Mouse (Mus musculus) megakaryocyte progenitor cell, adult 5-6 weeks (primary cell): ENCODE data around the gene Sox13. TPM values are rescaled to one million over a fixed set of nuclear protein-coding genes. Genes with fewer than 3 reads are reported as not detected.

ENCODE experiments used
- ATAC-seq: replicated peaks from 2 replicates; pipeline ENCODE4 v1.8.0; 2016; ENCODE audit warnings: mild to moderate bottlenecking, moderate TSS enrichment, inconsistent platforms; ENCODE audit not compliant: poor library complexity
- total RNA-seq, 2 experiments: library from RNA; stranded (forward) in 1 of 2; stranded (reverse) in 1 of 2; fragments of 157-497, 149-512 nt in 1 of 2; fragments of 200-1000 nt in 1 of 2; gene quantifications; 2 replicates each; pipeline versions ENCODE4 v1.2.3 to v1.2.4; 2015 to 2017

Gene Sox13
- total RNA-seq, 2 experiments from 2014 or later = 2.2 to 3.8 TPM

DNA sequence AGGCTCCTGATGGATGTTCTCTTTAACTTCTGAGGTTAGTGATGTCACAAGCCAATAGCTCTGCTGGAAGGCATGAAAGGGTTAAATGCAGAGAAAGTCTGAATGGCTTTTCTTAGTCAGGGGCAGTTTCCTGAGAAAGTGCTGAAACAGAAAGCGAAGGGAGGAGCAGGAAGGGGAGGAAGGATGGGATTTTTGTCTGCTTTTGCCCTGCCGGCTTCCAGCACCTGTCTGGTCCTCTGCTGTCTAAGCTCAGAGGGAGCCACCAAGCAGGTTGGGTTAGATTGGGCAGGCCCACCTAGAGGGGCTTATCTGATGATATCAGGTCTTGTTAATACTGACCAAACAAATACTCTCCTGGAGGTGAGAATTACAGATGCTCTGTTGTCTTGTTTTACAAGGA lies 8.4 kb upstream of the Sox13 start:
- no peak for ATAC-seq

DNA sequence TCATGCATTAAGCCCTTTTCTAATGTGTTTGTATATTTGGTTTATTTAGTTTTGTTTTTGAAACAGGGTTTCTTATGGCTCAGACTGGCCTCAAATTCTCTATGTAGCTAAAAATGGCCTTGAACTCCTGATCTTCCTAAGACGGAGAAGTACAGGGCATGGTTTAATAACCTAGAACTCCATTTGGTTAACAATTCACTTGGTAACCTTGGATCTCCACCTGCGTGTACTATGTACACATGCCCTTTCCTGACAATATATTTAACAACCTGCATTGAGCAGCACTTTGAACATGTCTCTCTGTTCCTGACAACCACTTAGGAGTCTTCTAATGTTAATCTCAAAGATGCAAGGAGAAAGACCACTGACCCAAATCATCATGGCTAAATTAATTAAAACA lies 7.0 kb upstream of the Sox13 start:
- no peak for ATAC-seq

DNA sequence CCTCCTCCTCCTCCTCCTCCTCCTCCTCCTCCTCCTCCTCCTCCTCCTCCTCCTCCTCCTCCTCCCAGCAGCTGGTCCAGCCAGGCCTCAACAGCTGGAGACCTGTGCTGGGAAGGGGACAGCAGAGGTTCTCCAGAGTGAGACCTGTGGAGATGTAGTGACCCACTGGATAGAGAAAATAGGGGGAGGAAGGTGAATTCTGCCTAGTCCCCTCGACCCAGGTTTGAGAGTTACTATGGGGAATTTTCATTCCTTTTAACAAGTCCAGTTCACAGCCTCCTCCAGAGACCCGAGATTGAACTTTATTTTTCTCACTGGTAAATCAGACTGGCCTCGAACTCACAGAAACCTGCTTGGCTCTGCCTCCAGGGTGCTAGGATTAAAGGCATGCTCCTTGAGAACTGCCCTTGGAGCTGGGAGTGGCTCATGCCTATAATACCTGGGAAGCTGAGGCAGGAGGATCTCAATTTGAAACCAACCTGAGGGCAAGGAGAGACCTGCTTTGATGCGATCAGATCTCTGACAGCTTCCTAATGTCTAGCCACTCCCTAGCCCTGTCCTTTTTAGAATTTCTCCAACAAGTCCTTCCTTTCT lies 467 bp upstream of the Sox13 start:
- no peak for ATAC-seq

DNA sequence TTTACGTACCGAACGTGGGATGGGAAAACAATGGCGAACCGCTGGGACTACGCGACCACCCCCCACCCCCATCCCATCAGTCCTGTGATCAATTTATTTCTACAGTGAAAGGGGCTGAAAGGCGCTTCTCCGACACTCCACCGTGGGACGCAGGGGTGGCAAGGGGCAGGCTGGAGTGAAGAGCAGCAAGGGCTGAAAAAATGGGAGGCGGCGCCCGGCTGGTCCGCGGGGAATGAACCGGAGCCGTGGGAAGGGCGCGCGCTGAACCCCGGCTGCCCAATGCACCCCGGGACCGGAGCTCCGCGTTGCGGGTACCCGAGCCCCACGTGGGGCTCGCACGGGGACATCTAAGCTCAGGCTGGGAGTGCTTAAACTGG lies 1.0 kb downstream of the Sox13 start:
- no peak for ATAC-seq

DNA sequence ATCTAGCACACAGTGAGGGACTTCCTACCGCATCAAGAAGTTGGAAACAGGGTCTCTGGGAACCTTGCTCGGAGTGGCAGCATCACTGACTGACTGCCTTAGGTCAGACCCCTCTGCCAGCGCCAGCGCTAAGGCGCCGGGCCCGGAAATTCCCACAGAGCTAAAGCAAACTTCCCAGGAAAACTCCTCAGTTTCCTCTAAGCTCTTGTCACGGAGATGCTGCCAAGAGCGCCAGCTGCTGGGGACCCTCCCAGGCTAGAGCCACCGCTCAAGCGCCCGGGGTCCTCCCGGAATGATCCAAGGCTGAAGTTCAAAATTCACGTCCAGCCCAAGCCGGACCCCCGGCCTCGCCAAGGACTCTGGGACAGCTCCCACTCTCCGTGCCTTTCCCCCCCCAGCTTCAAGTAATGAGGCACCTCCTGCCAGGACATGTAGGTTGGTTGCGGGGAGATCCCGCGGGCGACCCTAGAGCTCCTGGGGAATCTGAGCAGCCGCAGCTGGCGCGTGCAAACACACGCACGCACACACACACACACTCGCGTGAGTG lies 1.5 kb downstream of the Sox13 start:
- ATAC-seq = no peak

DNA sequence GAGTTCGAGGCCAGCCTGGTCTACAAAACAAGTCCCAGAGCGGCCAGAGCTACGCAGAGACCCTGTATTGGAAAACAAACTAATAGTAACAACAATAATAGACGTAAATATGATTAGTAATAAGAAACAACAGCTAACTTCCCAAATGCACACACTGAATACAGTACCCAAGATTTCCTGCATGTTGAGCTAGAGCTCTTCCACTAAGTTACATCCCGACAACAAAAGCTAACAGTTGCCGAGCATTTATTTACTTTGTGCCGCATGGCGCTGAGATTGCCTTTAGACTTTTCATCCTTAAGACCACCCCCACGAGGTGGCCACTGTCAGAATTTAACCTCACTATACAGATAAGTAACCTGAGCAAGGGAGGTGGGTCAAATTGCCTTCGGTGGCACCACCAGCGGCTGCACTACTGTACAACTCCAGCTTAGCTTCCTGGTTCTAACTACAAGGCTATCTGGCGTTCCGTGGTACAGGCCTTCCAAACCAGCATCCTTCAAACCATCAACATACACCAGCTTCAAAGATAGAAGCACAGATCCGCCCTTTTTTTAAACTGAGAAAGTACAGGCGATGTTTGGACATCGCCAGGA lies 2.1 kb downstream of the Sox13 start:
- no peak for ATAC-seq

DNA sequence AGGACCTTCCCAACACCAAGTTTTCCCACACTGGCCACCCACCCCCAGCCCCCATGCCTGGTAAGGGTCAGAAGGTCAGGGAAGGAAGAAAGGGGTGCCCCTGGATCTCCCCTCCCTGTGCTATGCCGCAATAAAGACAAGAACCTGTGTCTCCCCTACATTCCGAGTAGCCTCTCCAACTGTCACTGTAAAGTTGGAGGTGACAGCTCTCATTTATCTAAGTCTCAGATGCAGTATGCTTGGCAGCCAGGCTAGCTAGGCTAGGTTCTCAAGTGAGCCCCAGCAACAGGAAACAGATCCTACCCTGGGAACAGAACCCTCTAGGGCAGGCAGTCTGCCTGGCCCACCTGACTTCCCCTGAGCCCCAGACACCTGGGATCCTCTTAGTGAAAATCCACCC lies 3.1 kb downstream of the Sox13 start:
- no peak for ATAC-seq

DNA sequence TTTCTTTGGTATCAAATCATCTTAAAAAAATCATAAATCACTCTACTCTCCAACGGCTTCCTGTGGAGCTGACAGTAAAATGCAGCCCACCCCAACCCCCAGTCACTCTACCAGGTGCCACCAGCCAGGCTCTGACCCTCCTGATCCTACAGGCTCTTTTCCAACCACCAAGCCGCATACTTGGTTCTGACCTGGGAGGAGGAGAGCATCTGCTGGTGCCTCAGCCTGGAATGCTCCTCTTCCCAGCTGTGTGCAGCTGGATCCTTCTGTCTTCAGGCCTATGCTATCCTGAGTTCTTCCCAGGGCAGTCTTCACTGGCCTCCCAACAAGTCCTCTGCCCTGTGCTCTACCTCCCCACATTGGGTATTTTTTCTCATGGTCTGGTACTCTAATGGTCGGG lies 3.7 kb downstream of the Sox13 start:
- no peak for ATAC-seq

DNA sequence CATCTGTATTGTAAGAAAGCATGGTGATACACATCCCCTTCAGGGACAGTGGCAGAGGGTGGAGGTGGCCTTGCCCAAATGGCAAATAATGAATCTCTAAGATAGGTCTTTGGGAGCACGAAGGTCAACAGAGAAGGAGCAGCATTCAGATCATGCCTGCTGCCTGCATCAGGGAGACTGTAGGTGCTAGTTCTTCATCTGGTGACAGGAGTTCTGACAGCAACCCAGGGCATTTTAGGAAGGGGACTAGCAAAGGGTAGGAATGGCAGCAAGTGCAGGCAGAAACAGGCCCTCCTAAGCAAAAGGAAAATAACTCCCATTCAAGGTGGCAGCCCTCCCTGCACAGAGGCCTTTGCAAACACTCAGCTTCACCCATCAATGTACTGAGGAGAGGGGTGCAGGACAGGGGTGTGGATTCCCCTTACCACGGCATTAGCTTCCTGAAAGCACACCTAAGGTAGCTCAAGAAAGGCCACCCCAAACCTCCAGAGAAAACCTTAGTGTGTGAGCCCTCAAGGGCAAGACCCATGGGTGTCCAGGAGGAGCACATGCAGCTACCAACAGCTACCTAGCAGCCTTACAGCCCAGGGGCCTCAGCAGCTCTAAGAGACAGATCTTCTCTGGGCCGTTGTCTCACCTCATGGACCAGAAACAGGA lies 4.9 kb downstream of the Sox13 start:
- ATAC-seq = no peak

DNA sequence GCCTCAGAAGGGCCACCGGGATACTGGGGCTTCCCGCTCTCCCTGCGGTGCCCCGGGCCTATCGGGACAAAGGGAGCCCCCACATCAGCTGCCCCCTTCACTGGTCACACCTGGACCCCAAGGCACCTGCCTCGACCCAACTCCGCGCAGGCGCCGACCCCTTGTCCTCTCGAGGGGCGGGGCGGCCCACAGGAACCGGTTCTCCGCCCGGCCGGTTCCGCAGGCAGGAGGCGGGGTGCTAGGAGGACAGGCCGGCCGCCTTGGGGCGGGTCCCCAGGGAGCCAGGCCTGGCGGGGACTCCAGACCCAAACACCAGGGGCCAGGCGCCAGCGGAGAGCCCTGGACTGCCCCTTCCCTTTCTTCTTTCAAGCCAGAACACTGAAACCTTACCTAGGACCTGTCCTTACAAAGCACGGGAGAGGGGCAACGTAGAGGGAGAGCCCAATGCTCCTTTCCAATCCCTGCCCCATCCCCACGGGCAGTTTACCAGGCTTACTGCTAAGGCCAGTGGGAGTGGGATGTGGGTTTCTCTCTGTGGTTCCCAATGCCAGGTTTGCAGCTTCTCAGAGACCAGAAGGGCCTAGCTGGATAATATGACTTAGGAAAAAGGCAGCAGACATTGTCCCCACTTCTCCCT lies 5.9 kb downstream of the Sox13 start:
- ATAC-seq = peak; percentile 80

DNA sequence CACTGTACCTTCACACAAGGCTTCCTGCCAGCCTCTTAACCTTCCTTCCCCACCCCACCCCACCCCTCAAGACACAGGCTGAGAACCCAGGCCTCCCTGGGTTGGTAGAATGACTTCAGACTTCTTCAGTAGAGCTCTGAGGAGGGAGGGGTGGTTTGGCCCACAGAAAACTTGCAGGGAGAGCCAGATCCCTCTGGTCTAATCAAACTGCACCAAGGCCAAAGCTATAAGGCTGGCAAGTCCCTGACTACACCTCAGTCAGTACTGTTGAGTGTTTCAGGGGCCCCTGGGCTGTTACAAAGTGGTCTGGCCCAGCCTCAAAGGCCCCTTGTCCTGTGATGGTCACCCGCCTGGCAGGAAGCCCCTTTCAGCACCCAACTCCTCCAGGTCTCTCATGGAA lies 6.6 kb downstream of the Sox13 start:
- no peak for ATAC-seq

DNA sequence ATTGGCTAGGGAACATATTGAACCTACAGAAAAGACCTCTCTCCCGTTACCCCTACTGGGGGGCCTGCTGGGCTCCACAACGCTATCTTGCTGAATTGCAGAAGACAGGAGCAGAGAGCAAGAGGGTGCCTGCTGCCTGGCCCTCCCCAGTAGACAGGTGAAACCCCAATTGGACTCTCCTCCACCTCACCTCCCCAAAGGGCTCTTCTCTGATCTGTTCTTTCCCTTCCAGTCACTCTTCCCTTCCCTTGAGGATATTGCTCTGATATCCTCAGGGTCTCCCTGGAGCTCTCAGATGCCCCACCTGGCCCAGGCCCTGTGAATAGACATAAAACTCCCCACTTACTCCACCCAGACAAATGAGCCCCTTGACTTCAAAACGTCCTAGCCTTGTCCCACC lies 7.1 kb downstream of the Sox13 start:
- ATAC-seq = no peak

DNA sequence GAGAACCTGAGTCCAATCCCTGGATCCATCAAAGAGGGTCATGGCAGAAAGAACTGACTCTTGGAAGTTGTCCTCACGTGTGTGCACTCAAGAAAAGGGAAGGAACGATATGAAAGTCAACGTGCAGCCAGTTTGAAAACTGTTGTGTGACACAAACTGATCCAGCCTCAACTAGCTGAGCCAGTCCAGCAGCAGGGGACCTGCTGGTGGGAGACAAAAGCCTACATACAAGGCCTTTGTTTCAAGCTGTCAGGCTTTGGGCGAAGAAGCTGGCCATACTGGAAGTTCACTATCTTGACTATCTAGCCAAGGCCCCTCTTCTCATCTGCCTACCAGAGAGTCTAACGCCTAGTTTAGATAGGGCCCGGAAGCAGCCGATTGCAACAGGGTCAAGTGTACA lies 7.7 kb downstream of the Sox13 start:
- ATAC-seq = no peak

DNA sequence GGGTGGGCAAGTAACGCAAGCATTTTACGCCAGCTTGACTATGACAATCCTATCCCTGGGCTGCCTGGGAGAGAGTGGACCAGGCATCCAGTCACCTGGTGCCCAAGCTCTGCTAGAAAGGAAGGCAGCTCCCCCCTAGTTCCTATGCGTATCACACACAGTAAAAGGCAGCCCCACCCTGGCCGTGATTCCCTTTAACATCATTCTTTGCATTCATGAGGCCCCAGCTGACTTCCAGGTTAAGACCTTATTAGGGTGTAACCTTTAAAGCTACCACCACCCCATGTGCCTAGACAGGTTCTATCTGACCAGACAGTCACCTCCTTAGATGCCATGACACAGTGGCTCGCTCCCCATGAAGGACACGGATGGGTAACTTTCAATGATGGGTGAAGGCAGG lies 8.7 kb downstream of the Sox13 start:
- ATAC-seq = no peak

DNA sequence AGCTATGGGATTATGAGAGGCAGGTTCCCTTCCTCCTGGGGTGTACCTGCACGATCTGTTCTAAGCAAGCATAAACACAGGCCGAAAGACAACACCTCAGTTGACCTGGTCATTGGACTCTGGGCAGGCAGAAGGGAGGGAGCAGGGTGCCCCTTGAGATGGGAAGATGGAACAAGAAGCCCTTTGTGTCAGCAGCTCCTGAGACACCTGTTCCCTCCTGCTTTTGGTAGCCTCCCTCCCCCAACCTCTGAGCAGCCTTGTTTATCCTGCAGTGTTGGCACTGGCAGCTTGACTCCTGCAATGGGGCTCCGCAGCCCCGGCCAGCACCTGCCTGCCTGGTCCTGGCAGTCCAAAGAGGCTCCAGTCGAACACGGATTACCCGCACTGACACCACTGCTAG lies 9.1 kb downstream of the Sox13 start:
- ATAC-seq = no peak

DNA sequence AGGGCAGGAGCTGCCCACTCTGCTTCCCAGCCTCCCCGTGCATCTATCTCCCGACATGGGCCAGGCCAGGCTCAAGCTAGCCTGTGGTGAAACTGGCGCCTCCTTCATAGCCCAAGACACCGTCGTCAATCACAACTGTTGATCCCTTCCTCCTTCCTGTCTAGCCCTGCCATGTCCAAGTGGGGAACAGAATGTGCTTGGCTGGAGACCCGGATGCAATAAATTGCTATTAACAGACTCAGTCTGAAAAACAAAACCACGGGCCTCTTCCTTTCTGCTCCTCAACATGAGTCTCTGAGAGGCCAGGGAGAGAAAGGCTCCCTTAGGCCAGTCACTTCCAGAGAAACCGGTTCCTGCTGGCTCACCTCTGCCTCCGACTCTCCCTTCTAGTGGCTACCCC lies 11.2 kb downstream of the Sox13 start:
- no peak for ATAC-seq

DNA sequence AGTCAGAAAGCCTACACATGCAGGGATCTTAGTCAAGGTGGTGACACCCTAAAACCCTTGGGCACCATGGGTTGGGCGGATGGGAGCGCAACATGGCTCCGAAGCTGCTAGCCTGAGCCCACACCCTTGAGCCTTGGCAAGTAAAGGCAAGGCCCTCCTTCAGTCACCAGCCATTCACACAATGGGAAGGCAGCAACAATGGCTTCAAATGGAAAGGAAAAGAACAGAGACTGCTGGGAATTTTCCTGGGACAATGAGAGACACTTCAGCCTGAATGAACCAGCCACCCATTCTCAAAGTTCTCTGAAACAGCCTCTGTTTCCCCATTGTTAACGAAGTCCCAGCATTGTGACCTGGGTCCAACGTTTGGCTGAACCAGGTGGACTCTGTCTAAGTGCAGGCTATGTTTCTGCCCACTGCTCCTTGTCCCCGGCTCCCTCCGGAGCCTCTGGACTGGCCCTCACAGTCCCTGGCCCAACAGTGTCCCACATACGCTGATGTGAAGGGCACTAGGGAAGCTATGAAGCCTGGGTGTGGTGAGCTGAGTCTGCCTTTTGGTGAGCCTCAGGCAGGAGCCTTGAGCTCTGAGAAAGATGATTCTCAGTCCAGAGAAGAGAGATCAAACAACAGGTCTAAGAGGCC lies 12.6 kb downstream of the Sox13 start:
- ATAC-seq = no peak

DNA sequence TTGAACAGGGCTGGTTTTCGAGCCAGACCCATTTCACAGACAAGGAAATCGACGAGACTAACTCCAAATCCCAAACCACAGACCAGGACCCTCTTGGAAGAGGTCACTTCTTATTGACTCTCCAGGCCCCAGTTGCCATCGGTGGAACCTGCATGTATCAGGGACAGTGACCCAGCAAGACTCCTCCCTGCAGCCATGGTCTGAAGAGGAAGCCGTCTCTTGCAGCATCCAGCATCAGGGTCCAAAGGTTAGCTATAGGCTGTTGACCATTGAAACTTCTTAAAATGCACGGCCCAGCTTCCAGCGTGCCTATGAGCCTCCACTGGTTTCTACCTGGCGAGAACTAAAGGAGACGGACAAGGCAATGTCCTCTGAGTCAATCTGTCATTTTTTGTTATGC lies 14.4 kb downstream of the Sox13 start:
- no peak for ATAC-seq

DNA sequence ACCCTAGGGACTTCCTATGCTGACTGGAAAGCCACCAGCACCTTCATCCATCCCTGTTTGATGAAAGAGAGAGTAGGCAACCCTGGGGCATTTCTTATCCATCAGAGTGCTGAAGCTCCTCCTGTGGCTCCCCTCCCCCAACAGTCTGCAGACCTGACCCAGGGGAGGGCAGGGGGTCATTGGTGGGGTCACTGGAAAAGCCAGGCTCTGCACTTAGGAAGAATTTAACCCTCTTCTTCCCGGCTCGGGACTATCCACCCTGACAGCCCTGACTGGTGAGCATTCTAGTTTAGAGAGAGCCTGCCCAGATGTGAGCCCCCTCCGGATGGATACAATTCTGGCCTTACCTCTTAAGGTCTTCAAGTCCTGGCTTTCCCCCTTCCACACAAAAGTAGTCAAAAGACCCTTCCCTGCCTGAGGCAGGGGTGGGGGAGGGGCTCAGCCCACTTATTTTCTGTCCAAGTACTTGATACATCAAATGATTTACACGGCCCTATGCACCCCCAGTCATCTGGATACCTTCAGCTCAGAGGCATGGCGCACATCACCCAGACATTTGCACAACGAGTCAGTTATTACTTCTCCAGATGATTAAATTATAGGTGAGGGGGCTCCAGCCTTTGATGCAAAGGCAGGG lies 15.2 kb downstream of the Sox13 start:
- no peak for ATAC-seq

DNA sequence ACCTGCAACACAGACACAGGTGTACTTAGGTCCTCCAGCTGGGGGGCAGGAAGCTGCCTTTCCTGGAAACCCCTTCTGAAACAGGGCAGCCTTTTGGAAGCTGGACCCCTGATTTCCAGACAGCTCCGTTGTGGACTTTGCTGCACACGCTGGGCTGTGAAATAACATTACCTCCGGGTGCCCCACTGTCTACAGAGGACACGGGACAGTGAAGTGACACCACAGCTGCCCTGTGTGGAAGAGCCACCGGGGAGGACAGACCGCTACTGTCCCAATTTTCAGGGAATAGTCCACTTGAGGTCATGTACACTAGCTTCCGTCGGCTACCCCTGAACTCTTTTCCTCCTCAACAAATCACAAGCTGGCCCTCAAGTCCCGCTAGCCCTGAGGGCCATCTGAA lies 15.9 kb downstream of the Sox13 start:
- no peak for ATAC-seq

DNA sequence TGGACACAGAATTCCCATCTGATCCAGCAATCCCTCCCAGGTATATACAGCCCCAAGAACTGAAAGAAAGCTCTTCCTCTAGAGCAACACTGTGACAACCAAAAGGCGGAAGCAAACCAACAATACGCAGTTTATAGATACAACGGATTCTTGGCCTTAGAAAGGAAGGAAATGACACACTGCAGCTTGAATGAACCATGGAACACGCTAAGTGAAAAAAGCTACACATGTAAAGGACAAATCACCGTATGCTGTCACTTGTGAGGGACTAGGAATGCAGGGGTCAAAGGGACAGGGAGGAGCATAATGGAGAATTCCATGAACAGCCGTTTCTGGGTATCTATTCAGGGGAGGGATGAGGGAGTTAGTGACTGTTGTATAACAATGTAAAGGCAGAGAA lies 16.7 kb downstream of the Sox13 start:
- no peak for ATAC-seq
